Mouse (Mus musculus) testis, postnatal 10 days (tissue): ENCODE results near the gene Gm3099.
"Not testable (repeated sequence)": the region's sequence is repeated elsewhere in the genome, so short reads cannot be mapped to it uniquely, and the experiment has no call there.

Experiments
- DNase-seq: peaks from one replicate; pipeline ENCODE4 v3.0.0; 2021; ENCODE audit warnings: low spot score

The Gm3099 gene

DNA sequence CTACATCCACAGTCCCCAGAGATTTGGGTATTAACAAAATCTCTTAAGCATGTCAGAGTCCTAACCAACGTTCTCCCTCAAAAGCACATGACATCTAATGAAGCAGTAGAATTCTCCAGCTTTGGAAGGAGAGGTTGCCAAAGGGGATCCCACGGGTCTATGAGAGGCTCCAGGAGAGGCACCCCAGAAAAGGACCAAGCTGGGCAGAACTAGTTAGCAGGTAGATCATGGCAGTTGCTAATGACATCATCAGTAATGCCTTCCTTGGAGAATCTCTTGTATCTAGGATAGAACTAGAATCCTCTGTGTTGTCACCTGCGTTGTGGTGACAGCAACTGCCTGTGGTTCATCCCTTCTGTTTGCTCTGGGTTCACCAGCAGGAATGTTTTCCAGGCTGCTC lies at the start of gene Gm3099:
Gene Gm3099 (plus strand): TSS at position 301 of the 400 bp plus-strand sequence.
- DNase-seq: not testable (repeated sequence)

DNA sequence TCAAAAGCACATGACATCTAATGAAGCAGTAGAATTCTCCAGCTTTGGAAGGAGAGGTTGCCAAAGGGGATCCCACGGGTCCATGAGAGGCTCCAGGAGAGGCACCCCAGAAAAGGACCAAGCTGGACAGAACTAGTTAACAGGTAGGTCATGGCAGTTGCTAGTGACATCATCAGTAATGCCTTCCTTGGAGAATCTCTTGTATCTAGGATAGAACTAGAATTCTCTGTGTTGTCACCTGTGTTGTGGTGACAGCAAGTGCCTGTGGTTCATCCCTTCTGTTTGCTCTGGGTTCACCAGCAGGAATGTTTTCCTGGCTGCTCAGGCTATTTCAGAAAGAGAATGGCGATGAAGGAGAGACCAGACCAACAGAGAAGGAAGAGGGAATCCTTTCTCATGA lies 34.9 kb upstream of the Gm3099 start, which contains the start of gene Gm3095:
Gene Gm3095 (plus strand): TSS at position 301 of the 400 bp plus-strand sequence.
- not testable (repeated sequence) for DNase-seq

DNA sequence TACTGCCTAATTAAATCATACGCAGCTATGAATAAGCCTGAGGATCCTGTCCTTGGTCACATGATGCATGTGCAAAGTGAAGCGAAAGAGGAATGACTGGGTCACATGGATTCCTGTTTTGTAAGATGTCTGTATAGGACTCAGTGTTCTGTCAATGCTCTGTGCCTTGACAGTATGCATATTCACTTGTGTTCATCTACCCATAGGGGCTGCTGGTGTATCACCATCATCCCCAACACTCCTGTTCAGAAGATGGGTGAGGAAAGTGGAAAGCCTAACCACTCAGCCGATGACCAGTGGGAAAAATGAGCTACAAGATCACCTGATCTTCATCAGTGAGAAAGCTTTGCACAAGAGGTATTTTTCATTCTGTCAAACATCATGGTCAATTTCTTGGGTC lies 25.4 kb downstream of the Gm3099 start, which contains the start of gene Gm5796:
Gene Gm5796 (plus strand): TSS at position 301 of the 400 bp plus-strand sequence.
- not testable (repeated sequence) for DNase-seq
